Mouse (Mus musculus): ENCODE results near the gene Olfr292. TPM values are rescaled to one million over a fixed set of nuclear protein-coding genes. Genes with fewer than 3 reads are reported as not detected.

The Olfr292 gene
- not detected for polyA plus RNA-seq (2014; fragmentation: Illumina TruSeq; extraction: RNeasy Lipid Tissue Mini Kit (QIAGEN cat#74804); ENCODE audit: low read depth, low replicate concordance)

DNA sequence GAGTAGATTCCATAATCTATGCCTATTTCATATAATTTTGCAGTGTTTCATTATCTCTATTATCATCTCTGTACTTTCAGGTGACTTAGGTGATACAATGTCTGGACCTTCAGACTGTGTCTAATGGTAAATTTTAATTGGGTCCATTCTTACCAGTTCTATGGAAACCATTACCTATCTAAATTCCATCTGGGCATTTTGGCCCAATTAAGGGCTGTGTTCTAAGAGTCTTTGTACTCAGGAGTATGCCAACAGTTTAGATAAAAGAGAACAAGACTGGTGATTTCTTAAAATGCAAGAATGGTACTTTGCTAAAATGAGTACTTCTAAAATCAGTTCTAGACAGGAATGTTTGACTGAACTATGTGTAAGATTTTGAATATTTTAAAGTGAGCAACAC is at the start of gene Olfr292:
Olfr292 (plus strand) TSS at position 301 of the 400 bp plus-strand sequence.

DNA sequence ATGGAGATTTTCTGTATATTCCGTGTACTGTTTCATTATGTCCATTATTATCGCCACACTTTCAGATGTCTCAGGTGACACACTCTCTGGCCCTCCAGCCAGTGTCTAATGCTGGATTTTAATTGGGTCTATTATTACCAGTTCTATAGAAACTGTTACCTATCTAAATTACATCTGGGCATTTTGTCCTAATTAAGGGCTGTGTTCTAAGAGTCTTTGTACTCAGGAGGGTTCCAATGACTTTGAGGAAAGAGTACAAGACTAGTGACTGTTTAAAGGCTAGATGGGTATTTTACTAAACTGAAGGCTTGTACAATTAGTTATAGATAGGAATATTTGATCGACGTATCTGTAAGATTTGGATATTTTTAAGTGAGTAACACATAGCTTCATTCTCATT is 39.4 kb upstream of the Olfr292 start, which contains the start of gene Olfr293:
Olfr293 (plus strand) TSS at position 301 of the 400 bp plus-strand sequence.

Other genes starting within 250 kb of the Olfr292 start
- gene Olfr299, start 228.4 kb upstream of the Olfr292 start, polyA plus RNA-seq (2014; fragmentation: Illumina TruSeq; extraction: RNeasy Lipid Tissue Mini Kit (QIAGEN cat#74804); ENCODE audit: low read depth, low replicate concordance): not detected
- not detected for gene Olfr298, start 195.8 kb upstream of the Olfr292 start, polyA plus RNA-seq (2014; fragmentation: Illumina TruSeq; extraction: RNeasy Lipid Tissue Mini Kit (QIAGEN cat#74804); ENCODE audit: low read depth, low replicate concordance)
- not detected for gene Olfr297, start 168.4 kb upstream of the Olfr292 start, polyA plus RNA-seq (2014; fragmentation: Illumina TruSeq; extraction: RNeasy Lipid Tissue Mini Kit (QIAGEN cat#74804); ENCODE audit: low read depth, low replicate concordance)
- not detected for gene Olfr295, start 104.5 kb upstream of the Olfr292 start, polyA plus RNA-seq (2014; fragmentation: Illumina TruSeq; extraction: RNeasy Lipid Tissue Mini Kit (QIAGEN cat#74804); ENCODE audit: low read depth, low replicate concordance)
- not detected for gene Olfr294, start 71.7 kb upstream of the Olfr292 start, polyA plus RNA-seq (2014; fragmentation: Illumina TruSeq; extraction: RNeasy Lipid Tissue Mini Kit (QIAGEN cat#74804); ENCODE audit: low read depth, low replicate concordance)
- gene Olfr293, start 39.3 kb upstream of the Olfr292 start, polyA plus RNA-seq (2014; fragmentation: Illumina TruSeq; extraction: RNeasy Lipid Tissue Mini Kit (QIAGEN cat#74804); ENCODE audit: low read depth, low replicate concordance): not detected
- gene Folh1, start 87.6 kb downstream of the Olfr292 start, polyA plus RNA-seq (2014; fragmentation: Illumina TruSeq; extraction: RNeasy Lipid Tissue Mini Kit (QIAGEN cat#74804); ENCODE audit: low read depth, low replicate concordance): 26.0 TPM
- gene Vmn2r77, start 106.7 kb downstream of the Olfr292 start, polyA plus RNA-seq (2014; fragmentation: Illumina TruSeq; extraction: RNeasy Lipid Tissue Mini Kit (QIAGEN cat#74804); ENCODE audit: low read depth, low replicate concordance): not detected
- gene Vmn2r78, start 226.8 kb downstream of the Olfr292 start, polyA plus RNA-seq (2014; fragmentation: Illumina TruSeq; extraction: RNeasy Lipid Tissue Mini Kit (QIAGEN cat#74804); ENCODE audit: low read depth, low replicate concordance): not detected